Mouse (Mus musculus): Measurements from ENCODE around the gene Tbx6. TPM values are rescaled to one million over a fixed set of nuclear protein-coding genes. Genes with fewer than 3 reads are reported as not detected.

Gene Tbx6
- polyA plus RNA-seq (2012; rRNA removed), result 1.6 TPM in 2 replicates

GRCm38 (mm10) chr7:126780971-126781635 is at the start of gene Tbx6:
Gene Tbx6, plus strand, starts transcription at chr7:126781483.

GRCm38 (mm10) chr7:126759050-126759671 is 22.1 kb upstream of the Tbx6 start, which contains the start of gene Mapk3:
Gene Mapk3, plus strand, starts transcription at chr7:126759601.

GRCm38 (mm10) chr7:126766201-126766600 is 15.1 kb upstream of the Tbx6 start, which contains the start of gene Gdpd3:
Gene Gdpd3, plus strand, starts transcription at chr7:126766334.

GRCm38 (mm10) chr7:126776598-126777057 is 4.7 kb upstream of the Tbx6 start, which contains the start of gene Ypel3:
Gene Ypel3, plus strand, starts transcription at chr7:126776955.

GRCm38 (mm10) chr7:126791851-126792720 is 10.8 kb downstream of the Tbx6 start, which contains the start of gene Ppp4c:
Gene Ppp4c, minus strand, starts transcription at chr7:126792496.

GRCm38 (mm10) chr7:126797411-126798126 is 16.3 kb downstream of the Tbx6 start, which contains the start of gene Fam57b:
Gene Fam57b, plus strand, starts transcription at chr7:126797668.

GRCm38 (mm10) chr7:126831539-126831938 is 50.3 kb downstream of the Tbx6 start, which contains the start of gene 4930451I11Rik:
Gene 4930451I11Rik, minus strand, starts transcription at chr7:126831639.

Other genes with a start within 250 kb of the Tbx6 start
- gene Eif3c, start 215.1 kb upstream of the Tbx6 start, polyA plus RNA-seq (2012; rRNA removed), result 49.9 and 50.0 TPM in 2 replicates
- gene Apobr, start 196.5 kb upstream of the Tbx6 start, polyA plus RNA-seq (2012; rRNA removed), result 4.2 and 5.8 TPM in 2 replicates
- gene Cln3, start 195.7 kb upstream of the Tbx6 start, polyA plus RNA-seq (2012; rRNA removed), result 17.9 and 19.2 TPM in 2 replicates
- 0.17 and 0.31 TPM in 2 replicates for gene Il27, start 186.5 kb upstream of the Tbx6 start, polyA plus RNA-seq (2012; rRNA removed)
- gene Nupr1, start 150.6 kb upstream of the Tbx6 start, polyA plus RNA-seq (2012; rRNA removed), result 10.2 and 11.1 TPM in 2 replicates
- 17.2 and 19.9 TPM in 2 replicates for gene Sgf29, start 132.2 kb upstream of the Tbx6 start, polyA plus RNA-seq (2012; rRNA removed)
- gene Sult1a1, start 105.1 kb upstream of the Tbx6 start, polyA plus RNA-seq (2012; rRNA removed), result 166 and 169 TPM in 2 replicates
- gene Bola2, start 86.1 kb upstream of the Tbx6 start, polyA plus RNA-seq (2012; rRNA removed), result 25.7 and 39.5 TPM in 2 replicates
- 5.9 and 7.2 TPM in 2 replicates for gene Slx1b, start 85.7 kb upstream of the Tbx6 start, polyA plus RNA-seq (2012; rRNA removed)
- gene Coro1a, start 73.7 kb upstream of the Tbx6 start, polyA plus RNA-seq (2012; rRNA removed), result 105 and 119 TPM in 2 replicates
- 44.6 and 47.3 TPM in 2 replicates for gene Mapk3, start 21.9 kb upstream of the Tbx6 start, polyA plus RNA-seq (2012; rRNA removed)
- 3.1 and 4.0 TPM in 2 replicates for gene Gdpd3, start 15.1 kb upstream of the Tbx6 start, polyA plus RNA-seq (2012; rRNA removed)
- gene Ypel3, start 4.5 kb upstream of the Tbx6 start, polyA plus RNA-seq (2012; rRNA removed), result 84.2 and 96.1 TPM in 2 replicates
- 70.6 and 72.5 TPM in 2 replicates for gene Ppp4c, start 11.0 kb downstream of the Tbx6 start, polyA plus RNA-seq (2012; rRNA removed)
- gene Fam57b, start 16.2 kb downstream of the Tbx6 start, polyA plus RNA-seq (2012; rRNA removed), result 0.75 and 1.6 TPM in 2 replicates
- gene 4930451I11Rik, start 50.2 kb downstream of the Tbx6 start, polyA plus RNA-seq (2012; rRNA removed), result not detected in 2 replicates
- gene Doc2a, start 65.9 kb downstream of the Tbx6 start, polyA plus RNA-seq (2012; rRNA removed), result 0.04 TPM in 1 of 2 replicates, not detected in the other
- 17.7 and 24.2 TPM in 2 replicates for gene Hirip3, start 80.5 kb downstream of the Tbx6 start, polyA plus RNA-seq (2012; rRNA removed)
- gene Ino80e, start 80.9 kb downstream of the Tbx6 start, polyA plus RNA-seq (2012; rRNA removed), result 14.5 and 14.8 TPM in 2 replicates
- gene Taok2, start 103.2 kb downstream of the Tbx6 start, polyA plus RNA-seq (2012; rRNA removed), result 18.4 and 21.2 TPM in 2 replicates
- 28.3 and 30.3 TPM in 2 replicates for gene Tmem219, start 141.4 kb downstream of the Tbx6 start, polyA plus RNA-seq (2012; rRNA removed)
- gene Kctd13, start 147.4 kb downstream of the Tbx6 start, polyA plus RNA-seq (2012; rRNA removed), result 3.4 and 4.0 TPM in 2 replicates
- gene Asphd1, start 168.1 kb downstream of the Tbx6 start, polyA plus RNA-seq (2012; rRNA removed), result 0.02 TPM in 1 of 2 replicates, not detected in the other
- gene Sez6l2, start 169.1 kb downstream of the Tbx6 start, polyA plus RNA-seq (2012; rRNA removed), result 0.23 and 0.40 TPM in 2 replicates
- gene Cdipt, start 194.4 kb downstream of the Tbx6 start, polyA plus RNA-seq (2012; rRNA removed), result 38.9 and 41.3 TPM in 2 replicates
- 0.34 and 0.47 TPM in 2 replicates for gene Cdiptos, start 194.6 kb downstream of the Tbx6 start, polyA plus RNA-seq (2012; rRNA removed)
- gene Mvp, start 233.1 kb downstream of the Tbx6 start, polyA plus RNA-seq (2012; rRNA removed), result 7.8 and 7.9 TPM in 2 replicates
- gene Pagr1b, start 235.0 kb downstream of the Tbx6 start, polyA plus RNA-seq (2012; rRNA removed), result 0.34 and 0.50 TPM in 2 replicates
- 4.9 and 5.2 TPM in 2 replicates for gene Pagr1a, start 235.9 kb downstream of the Tbx6 start, polyA plus RNA-seq (2012; rRNA removed)
- 13.2 and 14.1 TPM in 2 replicates for gene Gm42742, start 239.6 kb downstream of the Tbx6 start, polyA plus RNA-seq (2012; rRNA removed)
- gene Prrt2, start 239.7 kb downstream of the Tbx6 start, polyA plus RNA-seq (2012; rRNA removed), result 0.04 and 0.45 TPM in 2 replicates
- gene Maz, start 245.6 kb downstream of the Tbx6 start, polyA plus RNA-seq (2012; rRNA removed), result 55.9 and 64.1 TPM in 2 replicates

Measured in liver, embryonic 18 days (tissue).